Mouse (Mus musculus) heart, embryonic 15.5 days (tissue): ENCODE measurements around the gene 1700001P01Rik. TPM values are rescaled to one million over a fixed set of nuclear protein-coding genes. Genes with fewer than 3 reads are reported as not detected.
A peak's percentile ranks its signal among the peaks of the same experiment; 100 is the strongest.
"Not testable (repeated sequence)": the region's sequence is repeated elsewhere in the genome, so short reads cannot be mapped to it uniquely, and the experiment has no call there.

Experiments used
- ATAC-seq: fragments of 200-750 bp; cut with Nextera tagmentation; replicated peaks from 2 replicates; pipeline ENCODE4 v1.8.0; 2017; ENCODE audit warnings: low read depth, moderate TSS enrichment; ENCODE audit not compliant: insufficient number of reproducible peaks, insufficient read depth, low FRiP score
- H3K27ac ChIP-seq: fragments of 300-500 bp; sonication (generic); 2 replicates; pipeline ENCODE4 v1.5.1; 2015; ENCODE audit warnings: mild to moderate bottlenecking, inconsistent platforms
- H3K27me3 ChIP-seq: fragments of 300-500 bp; sonication (generic); 2 replicates; pipeline ENCODE4 v1.6.1; 2015; ENCODE audit warnings: inconsistent platforms
- H3K36me3 ChIP-seq: fragments of 300-500 bp; sonication (generic); 2 replicates; pipeline ENCODE4 v1.6.1; 2015; ENCODE audit warnings: mild to moderate bottlenecking, inconsistent platforms
- H3K4me1 ChIP-seq: fragments of 300-500 bp; sonication (generic); replicated peaks from 2 replicates; pipeline ENCODE4 v1.6.1; 2015; ENCODE audit warnings: inconsistent platforms
- H3K4me2 ChIP-seq: fragments of 300-500 bp; sonication (generic); 2 replicates; pipeline ENCODE4 v1.6.1; 2015; ENCODE audit warnings: inconsistent platforms, mild to moderate bottlenecking, moderate library complexity
- H3K4me3 ChIP-seq: fragments of 300-500 bp; sonication (generic); 2 replicates; pipeline ENCODE4 v1.5.1; 2015; ENCODE audit warnings: mild to moderate bottlenecking, inconsistent platforms
- H3K9ac ChIP-seq: fragments of 300-500 bp; sonication (generic); 2 replicates; pipeline ENCODE4 v1.6.1; 2015; ENCODE audit warnings: mild to moderate bottlenecking, inconsistent platforms
- H3K9me3 ChIP-seq: fragments of 300-500 bp; sonication (generic); replicated peaks from 2 replicates; pipeline ENCODE4 v1.6.1; 2016; ENCODE audit warnings: inconsistent platforms
- WGBS: fragments of 180-500 bp; shearing (Covaris S2); methylation state at CpG from one replicate; pipeline ENCODE4 v1.1.7; 2015; ENCODE audit warnings: mixed read lengths; 5-methylcytosine and 5-hydroxymethylcytosine counted together
- polyA plus RNA-seq: library from polyadenylated mRNA; unstranded; fragments of >200 nt; fragmentation: Nextera tagmentation; extraction: Ambion mirVana; gene quantifications from 2 replicates; pipeline ENCODE4 v1.2.1, GENCODE M21; 2015

Gene 1700001P01Rik
- polyA plus RNA-seq, 1 experiment from 2014 or later, result 0.21 TPM

DNA sequence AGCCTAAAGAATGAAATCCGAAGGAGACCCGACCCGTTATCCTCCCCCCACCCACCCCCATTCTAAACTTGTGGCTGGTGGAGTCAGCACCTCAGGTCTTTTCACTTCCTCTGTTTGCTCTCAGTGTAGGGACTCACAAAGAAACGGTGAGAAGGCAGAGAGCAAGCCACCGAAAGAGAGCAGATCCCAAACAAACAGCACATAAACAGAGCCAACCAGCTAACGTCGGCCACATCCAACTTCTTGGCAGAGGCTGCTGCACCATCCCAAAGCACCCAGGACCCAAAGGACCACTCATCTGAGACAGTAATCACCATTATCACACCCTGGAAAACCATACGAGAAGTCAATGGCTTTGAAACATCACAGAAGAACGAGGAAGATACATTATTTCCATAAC, 32.3 kb downstream of the 1700001P01Rik start:
- Histone ChIP-seq H3K36me3 (peaks cover 15% of the 10 kb centered on the region; the same call in 1 of the 2 replicates), H3K4me3 (peak overlapping the region; percentile 95), H3K4me2 (peak overlapping the region; percentile 84), H3K27ac (no peak overlapping the region), H3K9me3 (no peaks in the 10 kb centered on the region), H3K27me3 (no peaks in the 10 kb centered on the region), H3K9ac (peak overlapping the region; percentile 94), H3K4me1 (peaks cover 22% of the 10 kb centered on the region)
- ATAC-seq, result no peak
- WGBS, result 26% methylated on average over 9 of the region's 9 CpGs

DNA sequence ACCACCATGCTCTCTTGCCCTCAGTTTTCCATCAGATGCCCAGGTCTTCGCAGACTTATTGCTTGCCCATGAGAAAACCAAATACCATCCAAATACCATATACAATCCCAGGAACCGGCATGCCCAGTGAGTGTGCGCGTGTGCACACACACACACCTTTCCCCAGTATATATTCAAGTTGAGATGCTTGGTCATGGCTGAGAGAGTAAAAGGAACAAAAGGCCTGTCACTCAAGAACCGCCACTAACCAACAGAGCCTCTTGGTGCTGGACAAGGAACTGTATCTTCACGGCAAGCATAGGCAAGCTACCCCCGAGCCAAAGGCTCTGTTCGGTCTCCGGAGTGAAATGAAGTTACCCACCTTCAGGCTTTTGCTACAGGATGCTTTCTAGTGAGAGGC, 33.1 kb downstream of the 1700001P01Rik start:
- Histone ChIP-seq H3K4me1 (peaks cover 22% of the 10 kb centered on the region), H3K9me3 (no peaks in the 10 kb centered on the region), H3K9ac (no peak overlapping the region), H3K27ac (no peak overlapping the region), H3K4me3 (peak overlapping the region; percentile 95; the same call in 1 of the 2 replicates), H3K27me3 (no peaks in the 10 kb centered on the region), H3K36me3 (peaks cover 15% of the 10 kb centered on the region; the same call in 1 of the 2 replicates), H3K4me2 (peak overlapping the region; percentile 84)
- WGBS, result 80% methylated on average over 9 of the region's 9 CpGs
- ATAC-seq, result no peak

DNA sequence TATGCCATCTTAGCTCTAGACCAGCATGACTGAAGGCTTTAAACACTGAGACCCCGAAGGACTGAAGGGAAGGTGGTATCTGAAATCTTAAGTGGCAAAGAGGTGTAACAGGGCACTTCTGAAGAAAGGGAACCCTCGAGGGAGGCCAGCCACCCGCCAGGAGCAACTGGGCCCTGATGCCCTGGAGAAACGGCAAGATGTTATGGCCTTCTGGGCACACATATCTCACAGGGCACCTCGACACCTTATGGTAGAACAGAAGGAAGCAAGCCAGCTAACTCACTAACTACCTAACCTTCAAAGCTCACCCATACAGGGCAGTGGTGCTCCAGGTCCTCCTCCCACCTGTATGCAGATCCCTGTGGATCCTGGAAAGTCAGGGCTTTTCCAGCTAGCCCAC, 33.6 kb downstream of the 1700001P01Rik start:
- H3K9ac ChIP-seq, result no peak overlapping the region
- H3K4me1 ChIP-seq, result peaks cover 22% of the 10 kb centered on the region
- H3K4me2 ChIP-seq, result no peak overlapping the region; the same call in 1 of the 2 replicates
- 79% methylated on average over 5 of the region's 5 CpGs for WGBS
- no peak overlapping the region for H3K4me3 ChIP-seq
- no peaks in the 10 kb centered on the region for H3K9me3 ChIP-seq
- no peak overlapping the region for H3K27ac ChIP-seq
- H3K27me3 ChIP-seq, result no peaks in the 10 kb centered on the region
- ATAC-seq, result no peak
- peaks cover 12% of the 10 kb centered on the region; the same call in 1 of the 2 replicates for H3K36me3 ChIP-seq

DNA sequence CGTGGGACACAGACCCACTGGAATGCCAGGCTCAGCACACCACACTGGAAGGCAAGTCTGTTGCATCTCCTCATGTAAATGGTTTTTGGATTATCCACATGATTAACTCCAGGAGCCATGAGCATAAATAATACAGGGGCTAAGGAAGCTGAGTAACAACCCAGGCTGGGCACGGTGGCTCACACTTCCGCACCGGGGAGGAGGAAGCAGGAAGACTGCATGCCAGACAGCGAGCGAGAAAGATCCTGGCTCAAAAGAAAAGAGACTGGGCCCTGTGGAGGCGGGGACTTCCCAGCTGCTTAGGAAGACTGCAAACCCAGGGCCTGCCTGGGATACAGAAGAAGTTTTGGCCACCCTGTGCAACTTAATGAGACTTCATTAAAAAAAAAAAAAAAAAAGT, 35.5 kb downstream of the 1700001P01Rik start:
- no peak overlapping the region for H3K4me3 ChIP-seq
- no peaks in the 10 kb centered on the region for H3K36me3 ChIP-seq
- H3K27me3 ChIP-seq, result no peaks in the 10 kb centered on the region
- WGBS, result 51% methylated on average over 7 of the region's 7 CpGs
- ATAC-seq, result no peak
- H3K4me1 ChIP-seq, result peaks cover 20% of the 10 kb centered on the region
- H3K4me2 ChIP-seq, result no peak overlapping the region
- H3K27ac ChIP-seq, result peak overlapping the region; percentile 50
- no peaks in the 10 kb centered on the region for H3K9me3 ChIP-seq
- H3K9ac ChIP-seq, result peak overlapping the region; percentile 15

DNA sequence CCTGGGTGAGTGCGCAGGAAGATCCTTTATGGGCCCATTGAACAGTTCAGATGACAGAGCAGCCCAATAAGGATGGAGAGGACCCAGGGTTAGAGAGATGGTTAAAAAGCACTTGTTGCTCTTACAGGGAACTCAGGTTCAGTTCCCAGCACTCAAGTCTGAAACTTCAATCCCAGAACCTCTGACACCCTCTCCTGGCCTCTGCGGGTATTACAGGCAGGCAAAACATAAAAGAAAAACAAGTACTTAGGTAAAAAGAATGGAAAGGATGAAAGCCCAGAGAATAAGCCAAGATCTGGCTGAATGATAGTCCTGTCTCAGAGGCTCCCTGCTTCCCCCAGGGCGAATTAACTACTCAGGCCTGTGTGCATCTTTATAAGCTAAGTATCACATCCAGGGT, 36.6 kb downstream of the 1700001P01Rik start:
- no peaks in the 10 kb centered on the region for H3K36me3 ChIP-seq
- no peak overlapping the region for H3K4me3 ChIP-seq
- no peaks in the 10 kb centered on the region for H3K27me3 ChIP-seq
- WGBS, result 92% methylated on average over 3 of the region's 3 CpGs
- H3K27ac ChIP-seq, result no peak overlapping the region
- no peaks in the 10 kb centered on the region for H3K9me3 ChIP-seq
- H3K9ac ChIP-seq, result no peak overlapping the region
- ATAC-seq, result no peak
- H3K4me2 ChIP-seq, result no peak overlapping the region
- peaks cover 19% of the 10 kb centered on the region for H3K4me1 ChIP-seq

DNA sequence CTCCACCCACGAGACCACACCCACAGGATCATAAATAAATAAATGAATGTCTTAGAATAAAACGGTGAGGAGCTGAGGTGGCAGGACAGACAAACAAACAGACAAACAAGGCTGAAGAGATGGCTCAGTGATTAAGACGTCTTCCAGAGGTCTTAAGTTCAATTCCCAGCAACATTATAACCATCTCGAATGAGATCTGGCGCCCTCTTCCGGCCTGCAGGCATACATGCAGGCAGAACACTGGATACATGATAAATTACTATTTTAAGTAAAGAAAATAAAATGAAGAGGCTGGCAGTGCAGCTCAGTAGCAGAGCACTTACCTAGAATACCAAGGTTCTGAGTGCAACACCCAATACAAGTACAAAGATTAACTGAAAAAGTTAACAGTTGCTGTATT, 37.0 kb downstream of the 1700001P01Rik start:
- Histone ChIP-seq H3K27me3 (no peaks in the 10 kb centered on the region), H3K4me3 (no peak overlapping the region), H3K36me3 (no peaks in the 10 kb centered on the region), H3K9me3 (no peaks in the 10 kb centered on the region), H3K27ac (no peak overlapping the region), H3K9ac (no peak overlapping the region), H3K4me1 (peaks cover 21% of the 10 kb centered on the region), H3K4me2 (no peak overlapping the region)
- 60% methylated on average over 6 of the region's 6 CpGs for WGBS
- ATAC-seq, result no peak

DNA sequence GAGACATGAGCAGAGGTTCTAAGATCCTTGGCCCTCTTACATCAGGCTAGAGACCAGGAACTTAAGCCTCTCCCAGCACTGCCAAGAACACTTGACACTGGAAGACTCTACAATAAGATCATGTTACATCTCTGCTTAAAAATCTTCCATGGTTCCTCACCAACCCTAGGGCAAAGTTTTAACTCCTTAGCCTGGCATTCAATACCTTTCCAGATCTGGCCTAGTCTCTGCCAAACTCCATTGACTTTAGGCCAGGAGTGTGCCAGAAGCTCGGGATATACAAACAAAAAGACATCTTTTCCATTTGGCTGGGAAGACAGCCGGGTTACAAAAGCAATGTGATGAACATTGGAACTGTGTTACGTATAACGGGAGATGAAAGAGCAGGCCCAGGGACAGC, 38.1 kb downstream of the 1700001P01Rik start:
- WGBS, result 66% methylated on average over 4 of the region's 4 CpGs
- peaks cover 13% of the 10 kb centered on the region for H3K4me1 ChIP-seq
- H3K27me3 ChIP-seq, result no peaks in the 10 kb centered on the region
- H3K4me3 ChIP-seq, result no peak overlapping the region
- H3K36me3 ChIP-seq, result no peaks in the 10 kb centered on the region
- no peaks in the 10 kb centered on the region for H3K9me3 ChIP-seq
- no peak overlapping the region for H3K27ac ChIP-seq
- no peak overlapping the region for H3K4me2 ChIP-seq
- ATAC-seq, result no peak
- H3K9ac ChIP-seq, result no peak overlapping the region

DNA sequence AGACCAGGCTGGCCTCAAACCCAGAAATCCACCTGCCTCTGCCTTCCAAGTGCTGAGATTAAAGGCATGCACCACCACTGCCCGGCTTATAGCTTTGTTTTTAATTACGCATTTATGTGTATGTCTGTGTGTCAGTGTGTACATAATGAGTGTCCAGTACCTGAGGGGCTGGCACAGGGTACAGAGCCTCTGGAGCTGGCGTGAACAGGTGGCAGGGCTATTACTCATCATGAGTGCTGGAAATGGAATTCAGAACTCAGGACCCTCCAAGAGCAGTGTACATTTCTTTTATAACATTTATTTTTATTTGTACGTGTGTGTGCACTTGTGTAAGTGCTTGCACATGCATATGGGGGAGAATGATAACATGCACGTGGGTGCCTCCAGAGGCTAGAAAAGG, 39.1 kb downstream of the 1700001P01Rik start:
- Histone ChIP-seq H3K9me3 (no peaks in the 10 kb centered on the region), H3K27ac (no peak overlapping the region), H3K4me1 (peaks cover 8% of the 10 kb centered on the region; the same call in 1 of the 2 replicates), H3K9ac (no peak overlapping the region), H3K27me3 (no peaks in the 10 kb centered on the region), H3K4me2 (no peak overlapping the region), H3K36me3 (peaks cover 9% of the 10 kb centered on the region; the same call in 1 of the 2 replicates), H3K4me3 (no peak overlapping the region)
- 86% methylated on average over 5 of the region's 5 CpGs for WGBS
- ATAC-seq, result no peak

DNA sequence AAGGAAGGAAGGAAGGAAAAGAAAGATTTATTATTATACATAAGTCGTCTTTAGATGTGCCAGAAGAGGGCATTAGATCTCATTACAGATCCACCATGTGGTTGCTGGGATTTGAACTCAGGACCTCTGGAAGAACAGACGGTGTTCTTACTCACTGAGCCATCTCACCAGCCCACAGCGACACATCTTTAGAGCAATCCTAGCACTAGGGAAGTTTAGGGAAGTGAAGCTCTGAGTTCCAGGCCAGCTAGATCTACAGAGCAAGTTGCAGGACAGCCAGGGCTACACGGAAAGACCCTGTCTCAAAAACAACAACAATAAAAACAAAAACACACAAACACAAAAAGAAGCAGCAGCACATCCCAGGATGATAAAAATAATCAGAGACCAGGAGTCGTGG, 40.9 kb downstream of the 1700001P01Rik start:
- not testable (repeated sequence) for H3K4me1 ChIP-seq, H3K27ac ChIP-seq, H3K9ac ChIP-seq, H3K27me3 ChIP-seq, ATAC-seq, H3K4me2 ChIP-seq, H3K9me3 ChIP-seq, H3K4me3 ChIP-seq
- 83% methylated on average over 5 of the region's 5 CpGs for WGBS
- H3K36me3 ChIP-seq, result peaks cover 21% of the 10 kb centered on the region

DNA sequence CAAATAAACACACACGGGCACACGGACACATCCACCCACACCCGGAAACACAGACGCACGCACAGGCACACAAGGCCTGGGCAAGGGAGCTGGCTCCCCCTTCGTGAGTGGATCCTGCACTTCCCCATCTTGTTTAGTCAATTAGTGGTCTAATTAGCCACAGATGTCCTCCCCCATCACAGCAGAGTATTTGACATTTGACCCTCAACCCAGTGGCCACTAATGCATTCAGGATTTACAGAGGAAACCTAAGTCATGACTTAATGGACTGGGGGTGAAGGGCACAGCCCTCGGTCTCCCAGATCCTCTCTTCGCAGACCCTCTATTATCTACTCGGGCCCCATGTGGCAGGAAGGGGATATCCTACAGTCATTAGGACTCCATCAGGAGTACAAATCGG, 42.0 kb downstream of the 1700001P01Rik start:
- H3K4me3 ChIP-seq, result no peak overlapping the region
- 44% methylated on average over 10 of the region's 10 CpGs for WGBS

DNA sequence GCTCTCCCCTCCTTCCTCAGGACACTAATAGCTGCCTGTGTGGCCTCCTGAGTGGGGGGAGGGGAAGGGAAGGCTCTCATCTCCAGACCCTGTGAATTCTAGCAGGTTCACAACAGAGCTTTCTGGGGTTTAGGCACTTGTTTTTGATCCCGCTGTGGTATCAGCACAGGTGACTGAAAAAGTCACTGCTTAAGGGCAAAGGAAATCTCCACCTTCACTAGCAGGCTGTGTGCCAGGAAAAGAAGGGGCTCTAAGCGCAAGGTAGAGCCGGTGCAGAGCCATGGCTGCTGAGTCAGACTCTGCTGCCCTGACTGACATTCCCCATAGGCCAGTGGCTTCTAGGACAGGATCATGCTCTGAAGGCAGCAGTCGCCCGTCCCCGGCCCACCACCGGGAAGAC, 47.0 kb downstream of the 1700001P01Rik start:
- no peaks in the 10 kb centered on the region for H3K27me3 ChIP-seq
- H3K27ac ChIP-seq, result no peak overlapping the region
- 58% methylated on average over 7 of the region's 7 CpGs for WGBS
- H3K9ac ChIP-seq, result peak overlapping the region; percentile 18; the same call in 1 of the 2 replicates
- no peaks in the 10 kb centered on the region for H3K9me3 ChIP-seq
- H3K4me3 ChIP-seq, result no peak overlapping the region
- no peak for ATAC-seq
- H3K4me1 ChIP-seq, result peaks cover 6% of the 10 kb centered on the region; the same call in 1 of the 2 replicates
- no peak overlapping the region for H3K4me2 ChIP-seq
- peaks cover 53% of the 10 kb centered on the region for H3K36me3 ChIP-seq

More for the DNA sequence above, 42.0 kb downstream of the 1700001P01Rik start:
- Histone ChIP-seq H3K9ac (no peak overlapping the region), H3K36me3 (peaks cover 21% of the 10 kb centered on the region), H3K27ac (no peak overlapping the region), H3K4me2 (no peak overlapping the region), H3K9me3 (no peaks in the 10 kb centered on the region), H3K27me3 (no peaks in the 10 kb centered on the region), H3K4me1 (peaks cover 4% of the 10 kb centered on the region; the same call in 1 of the 2 replicates)
- ATAC-seq, result no peak

DNA sequence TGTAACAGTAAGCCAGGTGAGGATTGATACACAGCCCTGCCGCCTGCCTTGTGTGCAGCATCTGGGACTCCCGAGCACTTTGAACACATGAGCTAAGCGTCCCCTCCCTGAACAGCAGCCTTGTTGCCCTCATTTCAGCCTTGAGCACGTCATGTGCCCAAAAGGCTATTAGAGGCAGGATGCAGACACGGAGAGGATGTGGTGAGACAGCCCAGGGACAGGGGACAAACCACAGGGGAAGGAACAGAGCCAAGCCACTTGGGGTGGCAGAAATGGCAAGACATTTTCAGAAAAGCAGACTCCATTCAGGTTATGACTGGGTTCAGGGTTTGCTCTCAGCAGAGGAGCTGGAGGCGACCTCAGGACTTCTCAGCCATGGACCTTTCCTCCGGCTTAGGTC, 47.4 kb downstream of the 1700001P01Rik start:
- ATAC-seq, result no peak
- Histone ChIP-seq H3K27me3 (no peaks in the 10 kb centered on the region), H3K36me3 (peaks cover 53% of the 10 kb centered on the region), H3K4me2 (no peak overlapping the region), H3K4me3 (no peak overlapping the region), H3K4me1 (0 out of 2 replicates have a peak, but pooled peaks cover 4% of the 10 kb centered on the region), H3K9me3 (no peaks in the 10 kb centered on the region), H3K27ac (no peak overlapping the region), H3K9ac (peak overlapping the region; percentile 18; the same call in 1 of the 2 replicates)
- 71% methylated on average over 7 of the region's 7 CpGs for WGBS
